In the genomic region with DNA sequence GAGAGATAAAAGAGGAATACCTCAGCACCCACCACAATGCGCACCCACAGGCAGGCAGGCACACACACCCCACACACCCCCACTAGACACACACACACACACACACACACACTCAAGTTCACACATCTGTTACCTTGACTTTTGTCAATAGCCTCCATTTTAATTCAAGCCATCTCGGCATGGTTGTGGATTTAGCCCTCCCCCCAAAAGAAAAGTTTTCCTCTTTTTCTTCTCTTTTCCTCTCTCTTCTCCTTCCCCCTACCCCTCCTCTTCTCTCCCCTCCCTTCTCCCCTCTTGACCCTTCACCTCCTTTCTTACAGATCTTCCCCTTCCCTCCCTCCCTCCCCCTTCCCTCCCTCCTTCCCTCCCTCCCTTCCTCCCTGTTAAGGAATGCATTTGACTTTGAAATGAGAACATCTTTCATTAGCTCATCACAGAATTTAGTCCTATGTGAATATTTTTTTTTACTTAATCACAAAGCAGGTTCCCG, we compare ENCODE assay signal across 9 mouse cellular contexts.
DNase-seq lines count a peak whose midpoint lies in the region; ATAC-seq and TF ChIP-seq lines count a peak whose summit lies in the region.
"Had no signal": no experiment of that assay in that cellular context is flagged by ENCODE, and none has a peak within 500 bp of the region (broad histone marks: within the 10 kb centered on the region; RNA-seq: fewer than 3 reads in every experiment).

No protein-coding gene starts in this region.

- no peak for DNase-seq in heart, postnatal 36 days
- DNase-seq in ES-E14 (ENCODE audit: low read depth, low spot score), result no peak
- no peak for DNase-seq in hindbrain, embryonic 10.5 days (ENCODE audit: low spot score)
- no peak for DNase-seq in liver, postnatal 0 days
- no peak for DNase-seq in B cell, adult 2 months
- no peak for DNase-seq in layer of hippocampus, adult 9-11 months
- no peak for DNase-seq in gastrocnemius, adult 8-10 months (ENCODE audit: low spot score in 2 of 2)
- DNase-seq: thymus, adult 18-20 months had no signal

- H3K36me3 ChIP-seq in heart, embryonic 12.5 days, result no peaks in the 10 kb centered on the region
- H3K36me3 ChIP-seq in ES-E14 (ENCODE audit: control insufficient read depth, insufficient read depth, low read length, poor library complexity, severe bottlenecking), result no peaks in the 10 kb centered on the region
- H3K36me3 ChIP-seq in hindbrain, embryonic 10.5 days, result no peaks in the 10 kb centered on the region
- H3K36me3 ChIP-seq in liver, postnatal 0 days (replicated peaks; ENCODE audit: insufficient read depth, low read length), result no peaks in the 10 kb centered on the region

- H3K9ac ChIP-seq in heart, embryonic 12.5 days, result 0 out of 2 replicates have a peak overlapping the region, but pooled peaks have one; percentile 1
- H3K9ac ChIP-seq in ES-E14 (ENCODE audit: insufficient read depth, low read depth, low read length, poor library complexity, severe bottlenecking), result no peak overlapping the region
- no peak overlapping the region for H3K9ac ChIP-seq in liver, postnatal 0 days (replicated peaks)

- TF ChIP-seq CTCF in liver, postnatal 0 days (IDR thresholded peaks at IDR 0.05; ENCODE audit: low read depth), result no peak

- WGBS in heart, embryonic 12.5 days, result 12% methylated on average over 3 of the region's 3 CpGs
- WGBS in hindbrain, embryonic 10.5 days, result 4% methylated on average over 3 of the region's 3 CpGs
- WGBS in liver, postnatal 0 days (ENCODE audit: insufficient replicate concordance), result 22% methylated on average over 3 of the region's 3 CpGs

- ATAC-seq in heart, embryonic 12.5 days (ENCODE audit: insufficient number of reproducible peaks, low FRiP score), result no peak
- no peak for ATAC-seq in liver, postnatal 0 days

- in situ Hi-C loops in ES-E14 (cut with MboI; ENCODE audit: low sequenced_read_pairs in 2 of 2, unreplicated experiment in 2 of 2), result no loop called here

- H3K4me3 ChIP-seq in heart, embryonic 12.5 days, result no peak overlapping the region
- H3K4me3 ChIP-seq in ES-E14 (ENCODE audit: insufficient read depth in 1 of 2, low read depth in 1 of 2, low read length in 2 of 2, poor library complexity in 1 of 2, severe bottlenecking in 1 of 2), result peak overlapping the region; percentile 9 to 52; a peak in 2 of 4 replicates
- peak overlapping the region; percentile 35 for H3K4me3 ChIP-seq in hindbrain, embryonic 10.5 days
- peak overlapping the region; percentile 6; the same call in 1 of the 2 replicates for H3K4me3 ChIP-seq in liver, postnatal 0 days (ENCODE audit: low read depth, low read length)

- no peak for TF ChIP-seq EP300 in liver, postnatal 0 days (IDR thresholded peaks at IDR 0.05; ENCODE audit: low read depth)

- no peaks in the 10 kb centered on the region for H3K27me3 ChIP-seq in heart, embryonic 12.5 days (replicated peaks)
- H3K27me3 ChIP-seq in hindbrain, embryonic 10.5 days (ENCODE audit: insufficient read depth, poor library complexity, severe bottlenecking), result peaks cover 34% of the 10 kb centered on the region
- peaks cover 7% of the 10 kb centered on the region; the same call in 1 of the 2 replicates for H3K27me3 ChIP-seq in liver, postnatal 0 days (ENCODE audit: insufficient read depth, low read length)

- peaks cover 91% of the 10 kb centered on the region for H3K4me1 ChIP-seq in heart, embryonic 12.5 days (replicated peaks)
- H3K4me1 ChIP-seq in ES-E14 (ENCODE audit: control insufficient read depth in 2 of 2, insufficient read depth in 2 of 2, low read length in 2 of 2, poor library complexity in 1 of 2), result peaks cover 3 to 22% of the 10 kb centered on the region in 2 experiments; a peak in 2 of 4 replicates
- H3K4me1 ChIP-seq in hindbrain, embryonic 10.5 days (replicated peaks), result peaks cover 94% of the 10 kb centered on the region
- peaks cover 32% of the 10 kb centered on the region for H3K4me1 ChIP-seq in liver, postnatal 0 days (ENCODE audit: insufficient read depth)

- peak overlapping the region; percentile 40 for H3K4me2 ChIP-seq in heart, embryonic 12.5 days
- H3K4me2 ChIP-seq in liver, postnatal 0 days (ENCODE audit: low read depth, low read length), result peak overlapping the region; percentile 64

- intact Hi-C loops in heart, postnatal 36 days (cut with DNase I), result no loop called here

- peak overlapping the region; percentile 82; the same call in 1 of the 2 replicates for H3K27ac ChIP-seq in heart, embryonic 12.5 days (ENCODE audit: poor library complexity, severe bottlenecking)
- peak overlapping the region; percentile 76 for H3K27ac ChIP-seq in ES-E14 (ENCODE audit: insufficient read depth, low read depth, low read length, poor library complexity, severe bottlenecking)
- peak overlapping the region; percentile 92 for H3K27ac ChIP-seq in hindbrain, embryonic 10.5 days
- H3K27ac ChIP-seq in liver, postnatal 0 days (ENCODE audit: low read depth), result peak overlapping the region; percentile 95

- H3K9me3 ChIP-seq in heart, embryonic 12.5 days (replicated peaks), result no peaks in the 10 kb centered on the region
- H3K9me3 ChIP-seq in ES-E14 (ENCODE audit: control insufficient read depth, insufficient read depth, low read depth, low read length), result no peaks in the 10 kb centered on the region
- H3K9me3 ChIP-seq in hindbrain, embryonic 10.5 days, result no peaks in the 10 kb centered on the region
- no peaks in the 10 kb centered on the region for H3K9me3 ChIP-seq in liver, postnatal 0 days (ENCODE audit: low read length)

TF ChIP-seq in ES-E14, 5 proteins besides CTCF, POLR2A, EP300 and RAD21:
- TF ChIP-seq ZNF384 (IDR thresholded peaks at IDR 0.05; ENCODE audit: low read depth, low read length) (no peak), MAFK (IDR thresholded peaks at IDR 0.05; ENCODE audit: insufficient read depth, low read depth, low read length) (no peak), ZC3H11A (IDR thresholded peaks at IDR 0.05; ENCODE audit: borderline replicate concordance, low read depth, low read length) (no peak), CHD2 (IDR thresholded peaks at IDR 0.05; ENCODE audit: low read depth, low read length) (no peak), HCFC1 (IDR thresholded peaks at IDR 0.05; ENCODE audit: borderline replicate concordance, insufficient read depth, low read length) (no peak)
